Mouse (Mus musculus) CH12.LX (cell line): ENCODE measurements at regions not wholly inside any gene's neighbourhood (a gene's known extent, or its start where the extent isn't known, plus 50 kb on each side); places are given as distances from the start of the nearest gene placed in this dataset.

Source experiments
- DNase-seq: peaks from one replicate; pipeline ENCODE4 v3.0.0-alpha.2; 2013; ENCODE audit errors: extremely low read depth
- H3K27ac ChIP-seq: 2 replicates; pipeline ENCODE4 v1.5.1; 2012; ENCODE audit warnings: low read depth, mild to moderate bottlenecking, control low read depth, moderate library complexity; ENCODE audit not compliant: insufficient read depth
- H3K27me3 ChIP-seq: replicated peaks from 2 replicates; pipeline ENCODE3; 2012; ENCODE audit warnings: inconsistent platforms
- H3K36me3 ChIP-seq, 2 experiments: replicated peaks in 1 of 2; 2 replicates each; pipeline versions ENCODE3 to v1.6.1; 2012; ENCODE audit warnings: inconsistent platforms in 1 of 2, low read length in 1 of 2, mild to moderate bottlenecking in 1 of 2, mixed read lengths in 1 of 2, moderate library complexity in 1 of 2; ENCODE audit not compliant: control insufficient read depth in 1 of 2, insufficient read depth in 1 of 2
- H3K4me1 ChIP-seq, 2 experiments: 2 replicates each; pipeline ENCODE4 v1.6.1; 2012; ENCODE audit warnings: inconsistent platforms in 1 of 2, moderate library complexity in 1 of 2; ENCODE audit not compliant: insufficient read depth in 2 of 2, control insufficient read depth in 1 of 2
- H3K4me2 ChIP-seq: 2 replicates; pipeline ENCODE4 v1.6.1; 2012; ENCODE audit warnings: low read depth, mild to moderate bottlenecking, control low read depth; ENCODE audit not compliant: poor library complexity, insufficient read depth, severe bottlenecking
- H3K4me3 ChIP-seq, 3 experiments: fragments of 150-350 bp in 1 of 3; sonication (generic) in 1 of 3; replicated peaks in 1 of 3; 2 replicates each; pipeline versions ENCODE3 to v1.5.1; 2011 to 2012; ENCODE audit warnings: low read depth in 2 of 3, low read length in 2 of 3, mild to moderate bottlenecking in 2 of 3, moderate library complexity in 2 of 3, control low read depth in 1 of 3, improper control_type of control experiment in 1 of 3, inconsistent platforms in 1 of 3, mixed read lengths in 1 of 3; ENCODE audit not compliant: poor library complexity in 1 of 3
- H3K79me2 ChIP-seq: replicated peaks from 2 replicates; pipeline ENCODE4 v1.6.1; 2012; ENCODE audit warnings: mild to moderate bottlenecking, moderate library complexity; ENCODE audit not compliant: control insufficient read depth, poor library complexity, insufficient read depth, severe bottlenecking; ENCODE audit errors: extremely low read depth
- H3K9ac ChIP-seq: 2 replicates; pipeline ENCODE4 v1.6.1; 2012; ENCODE audit warnings: low read depth, mild to moderate bottlenecking, control low read depth, moderate library complexity; ENCODE audit not compliant: insufficient read depth
- H3K9me3 ChIP-seq: replicated peaks from 2 replicates; pipeline ENCODE3; 2012; ENCODE audit warnings: low read length, inconsistent platforms, mixed read lengths
- CTCF ChIP-seq, 2 experiments: IDR thresholded peaks in 1 of 2; conservative IDR thresholded peaks in 1 of 2; 2 replicates each; pipeline ENCODE4 v1.5.1; 2011 to 2012; ENCODE audit warnings: low read depth in 2 of 2, low read length in 2 of 2, improper control_type of control experiment in 1 of 2, inconsistent platforms in 1 of 2, mild to moderate bottlenecking in 1 of 2, moderate library complexity in 1 of 2
- ELF1 ChIP-seq: IDR thresholded peaks from 2 replicates; pipeline ENCODE4 v1.6.1; 2014; ENCODE audit warnings: low read depth, mild to moderate bottlenecking, inconsistent platforms, low read length, improper control_type of control experiment
- EP300 ChIP-seq: IDR thresholded peaks from 2 replicates; pipeline ENCODE4 v1.6.1; 2011; ENCODE audit warnings: low read length, improper control_type of control experiment
- ETS1 ChIP-seq: conservative IDR thresholded peaks from 2 replicates; pipeline ENCODE4 v1.6.1; 2012; ENCODE audit warnings: low read depth, mild to moderate bottlenecking, inconsistent platforms, low read length, improper control_type of control experiment, moderate library complexity
- GABPA ChIP-seq: IDR thresholded peaks from 2 replicates; pipeline ENCODE4 v1.6.1; 2012; ENCODE audit warnings: low read depth, low read length, improper control_type of control experiment, inconsistent platforms; ENCODE audit not compliant: insufficient replicate concordance
- HCFC1 ChIP-seq: IDR thresholded peaks from 2 replicates; pipeline ENCODE4 v1.6.1; 2012; ENCODE audit warnings: low read depth, mild to moderate bottlenecking, inconsistent platforms, low read length, improper control_type of control experiment
- IRF4 ChIP-seq: IDR thresholded peaks from 2 replicates; pipeline ENCODE4 v1.6.1; 2014; ENCODE audit warnings: low read depth, mild to moderate bottlenecking, inconsistent platforms, low read length, improper control_type of control experiment
- JUN ChIP-seq: IDR thresholded peaks from 2 replicates; pipeline ENCODE4 v1.6.1; 2011; ENCODE audit warnings: low read depth, mild to moderate bottlenecking, low read length, improper control_type of control experiment, moderate library complexity; ENCODE audit not compliant: insufficient read depth
- KAT2A ChIP-seq: IDR thresholded peaks from 2 replicates; pipeline ENCODE4 v1.6.1; 2012; ENCODE audit warnings: low read length, improper control_type of control experiment, inconsistent platforms; ENCODE audit not compliant: insufficient replicate concordance
- MAFK ChIP-seq: IDR thresholded peaks from 2 replicates; pipeline ENCODE4 v1.6.1; 2011; ENCODE audit warnings: low read length, improper control_type of control experiment; ENCODE audit not compliant: insufficient replicate concordance
- MAX ChIP-seq: IDR thresholded peaks from 2 replicates; pipeline ENCODE4 v1.6.1; 2011; ENCODE audit warnings: low read length, improper control_type of control experiment
- MYC ChIP-seq: IDR thresholded peaks from 2 replicates; pipeline ENCODE4 v1.6.1; 2011; ENCODE audit warnings: low read depth, mild to moderate bottlenecking, improper control_type of control experiment, low read length
- PAX5 ChIP-seq: IDR thresholded peaks from 2 replicates; pipeline ENCODE4 v1.6.1; 2012; ENCODE audit warnings: low read length, inconsistent platforms, mixed read lengths
- POLR2A ChIP-seq: IDR thresholded peaks from 2 replicates; pipeline ENCODE4 v1.6.1; 2011; ENCODE audit warnings: low read depth, mild to moderate bottlenecking, improper control_type of control experiment, low read length
- POLR2AphosphoS2 ChIP-seq: IDR thresholded peaks from 2 replicates; pipeline ENCODE4 v1.6.1; 2011; ENCODE audit warnings: low read depth, low read length, improper control_type of control experiment
- RCOR1 ChIP-seq: conservative IDR thresholded peaks from 2 replicates; pipeline ENCODE4 v1.6.1; 2012; ENCODE audit warnings: low read depth, mild to moderate bottlenecking, inconsistent platforms, low read length, improper control_type of control experiment
- SMC3 ChIP-seq: IDR thresholded peaks from 2 replicates; pipeline ENCODE4 v1.6.1; 2011; ENCODE audit warnings: low read depth, low read length, improper control_type of control experiment
- TBP ChIP-seq: conservative IDR thresholded peaks from 2 replicates; pipeline ENCODE4 v1.6.1; 2011; ENCODE audit warnings: low read depth, low read length, improper control_type of control experiment
- UBTF ChIP-seq: IDR thresholded peaks from 2 replicates; pipeline ENCODE4 v1.6.1; 2012; ENCODE audit warnings: low read depth, mild to moderate bottlenecking, inconsistent platforms, low read length, improper control_type of control experiment, moderate library complexity
- USF1 ChIP-seq: IDR thresholded peaks from 2 replicates; pipeline ENCODE4 v1.6.1; 2014; ENCODE audit warnings: low read depth, mild to moderate bottlenecking, inconsistent platforms, low read length, improper control_type of control experiment
- USF2 ChIP-seq: conservative IDR thresholded peaks from 2 replicates; pipeline ENCODE4 v1.6.1; 2011; ENCODE audit warnings: low read depth, low read length, improper control_type of control experiment
- ZC3H11A ChIP-seq: IDR thresholded peaks from 2 replicates; pipeline ENCODE4 v1.6.1; 2012; ENCODE audit warnings: low read depth, mild to moderate bottlenecking, inconsistent platforms, low read length, improper control_type of control experiment
- ZKSCAN1 ChIP-seq: IDR thresholded peaks from 2 replicates; pipeline ENCODE4 v1.6.1; 2012; ENCODE audit warnings: low read depth, inconsistent platforms, low read length, improper control_type of control experiment, borderline replicate concordance
- ZNF384 ChIP-seq: IDR thresholded peaks from 2 replicates; pipeline ENCODE4 v1.6.1; 2012; ENCODE audit warnings: low read depth, low read length, improper control_type of control experiment, inconsistent platforms
- dilution Hi-C: fragments of 300-500 bp; cut with MboI; formaldehyde crosslinking; loops from 2 replicates; pipeline ENCODE4 v1.14.3; 2020; ENCODE audit warnings: low sequenced_read_pairs; ENCODE audit not compliant: extremely low pct_unique_long_range_greater_than_20kb, extremely low pct_ligation_motif_present
- in situ Hi-C: fragments of 300-500 bp; cut with MboI; formaldehyde crosslinking; loops from 3 replicates; pipeline ENCODE4 v1.14.3; 2019; ENCODE audit warnings: low sequenced_read_pairs, low pct_ligation_motif_present, low pct_unique_long_range_greater_than_20kb, mixed read lengths

DNA sequence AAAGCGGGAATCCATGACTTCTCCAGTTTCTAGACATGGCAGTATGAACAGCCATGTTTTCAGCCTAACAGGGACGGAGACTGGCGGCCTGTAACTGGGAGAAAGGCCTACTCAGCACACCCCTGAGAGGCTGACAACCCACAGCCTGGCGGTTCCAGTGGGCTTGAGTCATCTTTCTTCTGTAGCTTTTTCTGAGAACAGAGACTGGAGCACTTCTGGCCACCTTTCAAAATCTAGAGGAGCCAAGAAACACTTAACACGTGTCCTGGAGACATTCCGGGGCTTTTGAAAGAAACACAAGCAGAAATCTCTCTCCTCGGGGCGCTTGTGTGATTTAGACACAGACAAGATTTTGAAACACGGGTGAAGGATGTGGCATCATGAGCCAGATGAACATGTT, 250.1 kb downstream of the Prex1 start:
- DNase-seq = no peak
- no peaks in the 10 kb centered on the region for H3K9me3 ChIP-seq
- H3K4me2 ChIP-seq = no peak overlapping the region
- dilution Hi-C loops = no loop called here
- in situ Hi-C loops = no loop called here
- peaks cover 4% of the 10 kb centered on the region in 2 experiments; a peak in 2 of 4 replicates for H3K4me1 ChIP-seq
- H3K36me3 ChIP-seq = no peaks in the 10 kb centered on the region
- H3K27ac ChIP-seq = no peak overlapping the region
- H3K9ac ChIP-seq = no peak overlapping the region
- H3K27me3 ChIP-seq = peaks cover 3% of the 10 kb centered on the region
- no peaks in the 10 kb centered on the region for H3K79me2 ChIP-seq
- TF ChIP-seq ELF1 (no peak), USF2 (no peak), GABPA (no peak), MAX (no peak)
- H3K4me3 ChIP-seq = no peak overlapping the region

GRCm38 (mm10) chr2:166461956-166462355, 251.7 kb downstream of the Prex1 start:
- in situ Hi-C loops = no loop called here
- dilution Hi-C loops = no loop called here
- no peaks in the 10 kb centered on the region for H3K9me3 ChIP-seq

DNA sequence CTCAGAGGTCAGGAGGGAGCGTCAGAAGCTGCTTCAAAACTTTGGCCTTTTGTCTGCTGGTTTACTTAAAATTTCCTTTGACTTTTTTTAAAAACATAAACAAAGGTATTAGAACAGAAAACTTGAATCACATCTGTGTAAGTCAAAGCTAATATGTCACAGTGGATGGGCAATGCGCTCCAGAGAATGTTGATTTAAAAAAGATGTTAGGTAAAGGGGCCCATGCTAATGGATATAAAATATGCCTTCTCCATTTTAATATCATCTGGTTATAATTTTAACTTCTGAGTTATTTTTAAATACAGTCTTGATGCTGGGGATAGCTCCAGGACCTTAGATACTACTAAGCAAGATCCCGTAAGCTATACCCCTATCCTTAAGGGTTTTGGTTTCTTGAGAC, 252.5 kb downstream of the Prex1 start:
- Histone ChIP-seq H3K36me3 (no peaks in the 10 kb centered on the region), H3K4me3 (no peak overlapping the region), H3K4me2 (no peak overlapping the region), H3K9me3 (no peaks in the 10 kb centered on the region), H3K79me2 (no peaks in the 10 kb centered on the region), H3K9ac (no peak overlapping the region), H3K4me1 (peaks cover 4 to 28% of the 10 kb centered on the region in 2 experiments; a peak in 3 of 4 replicates), H3K27ac (no peak overlapping the region), H3K27me3 (peaks cover 3% of the 10 kb centered on the region)
- TF ChIP-seq ZC3H11A (no peak), MAX (no peak), MAFK (no peak), IRF4 (no peak), POLR2AphosphoS2 (no peak), ZKSCAN1 (no peak), MYC (no peak), TBP (no peak), POLR2A (no peak), ELF1 (no peak), EP300 (no peak), GABPA (no peak), UBTF (no peak), JUN (no peak), CTCF (conservative IDR thresholded peaks at IDR 0.05 in 1 of 2, IDR thresholded peaks at IDR 0.05 in 1 of 2; ENCODE audit: low read depth in 2 of 2, low read length in 2 of 2) (no peak), KAT2A (no peak), USF2 (no peak), PAX5 (no peak), USF1 (no peak)
- dilution Hi-C loops (no loop called here), in situ Hi-C loops (no loop called here)
- no peak for DNase-seq

More at GRCm38 (mm10) chr2:166461956-166462355, 251.7 kb downstream of the Prex1 start:
- Histone ChIP-seq H3K4me3 (no peak overlapping the region), H3K4me2 (no peak overlapping the region), H3K27me3 (peaks cover 3% of the 10 kb centered on the region), H3K4me1 (peaks cover 4 to 20% of the 10 kb centered on the region in 2 experiments; a peak in 3 of 4 replicates), H3K79me2 (no peaks in the 10 kb centered on the region), H3K36me3 (no peaks in the 10 kb centered on the region), H3K27ac (no peak overlapping the region), H3K9ac (no peak overlapping the region)
- TF ChIP-seq ZNF384 = no peak
- TF ChIP-seq EP300 = no peak
- TF ChIP-seq HCFC1 = no peak
- no peak for TF ChIP-seq PAX5
- no peak for TF ChIP-seq MYC
- no peak for TF ChIP-seq POLR2A
- no peak for TF ChIP-seq USF1
- no peak for TF ChIP-seq UBTF
- no peak for TF ChIP-seq ETS1
- TF ChIP-seq ZC3H11A = no peak
- no peak for TF ChIP-seq ZKSCAN1
- no peak for TF ChIP-seq GABPA
- TF ChIP-seq TBP = no peak
- no peak for TF ChIP-seq SMC3
- no peak for TF ChIP-seq ELF1
- no peak for TF ChIP-seq RCOR1
- no peak for TF ChIP-seq JUN
- no peak for DNase-seq
